Mouse (Mus musculus) heart, adult 9 months (tissue): ENCODE results near the gene Tbc1d2.
"Not testable (repeated sequence)": the region's sequence is repeated elsewhere in the genome, so short reads cannot be mapped to it uniquely, and the experiment has no call there.

Source experiments
- DNase-seq, 2 experiments: peaks; one replicate each; pipeline ENCODE4 v3.0.0; 2022; ENCODE audit warnings: low spot score in 2 of 2

The Tbc1d2 gene

DNA sequence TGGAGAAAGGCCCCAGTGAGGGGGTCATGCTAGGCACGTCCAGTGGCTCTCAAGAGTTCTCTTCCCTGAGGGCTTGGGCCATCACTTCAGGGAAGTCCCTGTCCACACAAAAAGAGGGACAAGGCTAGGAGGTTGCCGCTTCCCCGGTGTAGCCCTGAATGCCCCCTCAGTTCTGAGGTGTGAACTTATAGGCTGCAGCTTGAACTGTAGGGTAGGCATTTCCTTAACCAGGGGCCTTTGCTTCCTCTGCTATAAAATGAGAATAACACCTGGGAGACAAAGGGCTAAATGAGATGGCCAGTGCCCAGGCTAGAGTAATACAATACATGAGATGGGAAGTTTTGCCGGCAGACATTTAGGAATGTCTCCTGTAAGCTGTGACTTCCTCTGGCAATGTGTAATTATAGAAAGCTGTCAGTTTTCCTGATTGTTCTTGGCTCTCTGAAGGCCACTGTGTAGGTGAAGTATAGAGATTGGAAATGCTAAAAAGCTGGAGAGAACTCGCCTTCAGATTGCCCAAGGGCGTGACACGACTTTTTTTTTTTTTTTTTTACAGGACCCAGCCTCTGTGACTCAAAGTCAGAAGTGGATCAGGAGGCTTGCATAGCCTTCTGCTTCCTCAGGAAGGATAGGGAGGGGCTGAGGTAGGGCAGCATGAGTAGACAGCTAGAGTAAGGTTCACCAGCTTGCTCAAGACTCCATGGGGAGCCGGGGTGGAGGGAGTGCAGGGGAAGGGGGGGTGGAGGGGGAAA, 6.9 kb downstream of the Tbc1d2 start:
- peak; percentile 29 to 73 for DNase-seq

DNA sequence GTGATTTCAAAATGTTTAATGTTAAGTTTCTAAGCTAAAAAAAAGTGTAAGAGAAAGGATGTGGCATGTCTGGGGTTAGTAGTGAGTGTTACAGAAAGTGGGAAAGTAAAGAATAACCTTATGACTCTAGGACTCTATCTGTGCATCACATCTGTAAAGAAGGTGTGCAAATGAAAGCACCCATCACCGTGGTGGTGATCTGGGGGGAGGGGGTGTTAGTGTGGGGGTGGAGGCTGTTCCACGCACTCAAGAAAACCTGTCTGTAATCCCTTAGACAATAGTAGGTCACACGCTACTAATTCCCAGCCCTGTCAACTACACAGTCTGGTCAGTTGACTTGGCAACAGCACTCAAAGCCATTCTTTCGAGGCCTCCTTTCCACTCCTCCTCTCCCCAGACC, 8.7 kb downstream of the Tbc1d2 start:
- DNase-seq = no peak

DNA sequence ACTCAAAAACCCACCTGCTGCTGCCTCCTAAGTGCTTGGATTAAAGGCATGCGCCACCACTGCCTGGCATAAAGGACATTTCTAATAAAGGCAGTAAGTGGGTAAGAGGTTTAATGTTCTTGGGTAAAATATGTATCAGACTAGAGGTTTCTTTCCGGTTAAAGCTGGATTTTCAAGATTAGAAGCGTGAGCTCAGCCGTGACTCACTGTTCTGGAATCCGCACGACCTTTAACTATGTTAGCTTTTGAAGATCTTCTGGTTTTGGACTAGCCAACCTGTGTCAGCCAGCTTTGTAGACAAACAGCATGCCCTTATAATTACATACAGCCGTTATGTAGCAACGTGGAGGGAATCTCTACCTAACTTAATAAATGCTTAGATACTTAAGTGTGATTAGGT, 10.1 kb downstream of the Tbc1d2 start:
- DNase-seq = no peak

DNA sequence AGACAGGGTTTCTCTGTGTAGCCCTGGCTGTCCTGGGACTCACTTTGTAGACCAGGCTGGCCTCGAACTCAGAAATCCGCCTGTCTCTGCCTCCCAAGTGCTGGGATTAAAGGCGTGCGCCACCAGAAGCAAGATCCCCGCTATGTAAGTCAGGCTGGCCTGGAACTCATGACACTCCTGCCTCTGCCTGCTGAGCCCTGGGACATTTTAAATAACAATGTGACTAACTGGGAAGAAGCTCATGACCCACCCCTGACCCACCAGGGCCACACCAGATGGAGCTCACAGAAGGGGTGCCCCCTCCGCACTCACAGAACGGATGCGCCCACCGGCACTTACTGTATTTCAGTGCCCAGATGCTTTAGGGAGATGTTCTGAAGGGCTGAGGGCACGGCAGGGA, 12.8 kb downstream of the Tbc1d2 start:
- DNase-seq = not testable (repeated sequence)

DNA sequence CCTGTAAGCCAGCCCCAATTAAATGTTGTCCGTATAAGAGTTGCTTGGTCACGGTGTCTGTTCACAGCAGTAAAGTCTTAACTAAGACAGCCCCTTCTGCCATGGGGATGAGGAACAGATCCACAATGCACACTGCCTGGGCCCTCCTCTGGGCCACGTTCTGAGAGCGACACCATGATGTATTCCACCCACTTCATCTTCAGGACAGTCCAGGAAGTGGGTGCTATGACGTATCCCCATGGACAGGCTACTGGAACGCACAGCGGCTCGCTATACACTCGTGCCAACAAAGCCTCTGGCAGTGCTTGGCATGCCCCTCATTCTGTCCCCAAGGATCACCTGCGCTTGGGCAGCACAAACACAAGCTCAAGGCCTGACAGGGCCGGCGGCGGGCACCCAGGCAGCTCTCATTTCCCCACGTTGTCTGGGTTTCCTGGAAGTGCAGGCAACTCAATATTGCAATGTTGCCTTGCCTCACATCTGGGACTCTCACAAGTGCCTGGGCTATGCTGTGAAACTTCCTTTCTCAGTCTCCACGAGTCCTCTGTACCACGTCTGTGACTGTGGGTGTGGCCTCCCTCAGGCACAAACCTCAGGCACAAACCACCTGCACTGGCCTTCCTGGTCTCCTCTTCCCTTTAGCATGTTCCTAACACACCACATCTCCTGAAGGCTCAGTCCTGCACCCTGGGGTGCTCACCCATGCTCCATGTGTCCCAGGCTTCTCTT, 14.1 kb downstream of the Tbc1d2 start:
- no peak for DNase-seq

DNA sequence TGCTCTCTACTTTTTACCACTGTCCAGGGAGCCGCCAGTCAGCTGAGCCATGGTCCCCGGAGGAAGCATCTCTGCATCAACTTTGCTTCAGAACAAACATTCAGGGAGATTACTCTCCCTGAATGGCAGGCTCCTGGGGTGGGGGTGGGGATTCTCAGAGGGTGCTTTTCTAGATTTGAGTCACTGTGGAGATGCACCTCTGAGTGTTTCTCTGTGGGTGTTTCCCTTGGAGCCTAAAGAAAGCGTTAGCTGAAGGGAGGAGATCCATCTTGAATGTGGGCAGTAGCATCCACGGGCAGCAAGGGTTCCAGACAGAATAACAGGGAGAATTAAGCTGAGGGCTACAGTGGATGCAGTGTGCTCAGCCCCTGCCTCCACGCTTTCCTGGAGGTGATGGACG, 15.1 kb downstream of the Tbc1d2 start:
- no peak for DNase-seq

DNA sequence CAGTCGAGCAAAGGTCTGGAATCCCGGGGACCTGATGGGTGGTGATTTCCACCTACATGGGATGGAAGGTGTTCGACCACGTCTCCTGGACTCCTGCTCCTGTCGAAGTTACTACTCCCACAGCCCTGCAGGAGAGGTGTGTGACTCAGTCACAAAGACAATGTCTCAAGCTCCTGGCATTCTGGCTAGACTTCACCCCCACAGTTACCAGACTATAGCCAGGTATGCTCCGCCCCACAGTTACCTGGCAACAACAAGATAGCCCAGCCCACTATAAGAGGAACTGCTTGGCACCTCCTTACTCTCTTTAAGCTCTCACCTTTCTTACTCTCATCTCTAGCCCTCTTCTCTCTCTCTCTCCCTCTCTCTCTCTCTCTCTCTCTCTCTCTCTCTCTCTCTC, 16.4 kb downstream of the Tbc1d2 start:
- DNase-seq = not testable (repeated sequence)

DNA sequence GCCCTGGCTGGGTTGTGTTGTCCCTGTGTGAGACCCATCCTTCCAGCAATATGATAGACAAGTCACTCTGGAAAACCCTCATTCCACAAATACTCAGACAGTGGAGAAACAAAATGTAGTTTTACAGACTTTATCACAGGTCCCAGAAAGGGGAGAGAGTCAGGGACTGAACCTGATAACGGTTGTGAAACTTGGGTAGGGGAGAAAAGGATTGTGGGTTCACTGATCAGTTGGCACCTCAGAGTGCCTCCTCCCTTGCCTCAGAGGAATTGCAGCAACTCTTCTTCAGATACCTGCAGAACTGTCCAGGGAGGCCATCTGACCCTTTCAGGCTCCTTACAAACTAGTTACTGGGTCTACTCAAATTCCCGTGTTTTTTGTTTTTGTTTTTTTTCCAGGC, 17.5 kb downstream of the Tbc1d2 start:
- no peak for DNase-seq

DNA sequence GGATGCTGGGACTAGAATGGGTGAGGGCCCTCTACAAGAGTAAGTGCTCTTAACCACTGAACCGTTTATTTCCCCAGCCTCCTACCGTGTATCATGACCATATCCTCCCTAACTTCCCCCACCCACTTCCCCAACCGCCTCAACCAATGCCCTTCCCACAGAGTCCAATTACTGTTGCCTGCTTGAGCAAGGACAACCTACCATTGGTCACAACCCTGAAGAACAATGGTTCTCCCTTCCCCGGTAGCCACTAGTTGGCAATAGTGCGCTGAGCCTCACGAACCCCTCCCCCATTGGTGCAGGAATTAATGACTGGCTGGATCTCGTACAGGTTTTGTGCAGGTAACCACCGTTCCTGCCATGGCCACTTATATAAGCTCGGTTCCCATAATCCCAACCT, 19.6 kb downstream of the Tbc1d2 start:
- DNase-seq = no peak

DNA sequence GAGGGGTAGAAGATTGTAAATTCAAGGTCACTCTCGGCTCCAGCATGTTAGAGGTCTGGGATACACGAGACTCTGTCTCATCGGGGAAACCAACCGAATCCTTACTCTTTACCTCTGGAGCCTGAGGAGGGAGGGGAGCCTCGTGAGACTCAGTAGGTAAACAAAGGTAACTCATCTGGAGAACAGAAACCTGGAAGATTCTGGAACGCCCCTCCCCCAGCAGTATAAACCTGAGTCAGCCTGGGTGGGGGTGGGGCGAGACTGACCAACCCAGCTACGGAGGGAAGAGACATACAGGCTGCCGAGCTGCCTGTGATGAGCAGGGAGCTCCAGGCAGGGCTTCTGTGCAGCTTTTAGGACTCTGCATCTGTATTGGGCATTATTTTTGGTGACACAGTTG, 21.1 kb downstream of the Tbc1d2 start:
- no peak for DNase-seq

DNA sequence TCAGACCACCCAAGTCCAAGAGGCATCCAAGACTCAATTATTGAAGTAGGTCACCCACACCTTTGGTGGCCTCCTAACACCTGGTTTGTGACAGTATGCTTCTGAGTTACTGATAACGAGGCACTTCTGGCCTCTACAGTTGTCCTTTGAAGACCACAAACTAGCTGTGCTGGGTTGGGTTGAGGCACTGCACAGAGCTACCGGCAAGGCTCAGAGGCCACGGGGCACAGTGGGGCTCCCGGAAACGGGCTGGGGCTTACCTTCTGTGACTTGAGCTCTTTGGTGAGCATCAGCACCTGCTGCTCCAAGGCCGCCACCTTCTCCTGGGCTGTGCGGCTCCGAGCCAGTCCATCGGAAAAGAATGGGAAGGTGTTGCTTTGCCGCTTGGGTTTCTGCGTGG, 21.9 kb downstream of the Tbc1d2 start:
- DNase-seq = no peak

DNA sequence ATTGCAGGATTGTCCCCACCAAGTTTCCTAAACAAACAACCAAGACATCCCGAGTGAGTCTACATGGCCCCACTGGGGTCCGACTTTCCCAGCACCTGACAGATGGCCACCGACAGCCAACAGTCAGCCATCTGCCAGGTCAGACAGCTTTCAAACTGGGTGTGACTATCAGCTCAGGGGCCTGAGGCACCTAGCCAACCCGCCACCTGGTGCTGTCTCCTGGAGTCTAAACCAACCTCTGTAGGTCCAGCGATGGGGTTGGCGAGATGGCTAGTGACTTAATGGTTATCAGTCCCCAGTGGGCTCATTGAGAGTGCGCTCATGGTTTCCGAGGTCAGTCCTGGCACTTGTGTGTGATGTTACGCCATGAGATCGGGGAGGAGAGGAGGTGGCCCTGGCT, 24.9 kb downstream of the Tbc1d2 start:
- DNase-seq = no peak

DNA sequence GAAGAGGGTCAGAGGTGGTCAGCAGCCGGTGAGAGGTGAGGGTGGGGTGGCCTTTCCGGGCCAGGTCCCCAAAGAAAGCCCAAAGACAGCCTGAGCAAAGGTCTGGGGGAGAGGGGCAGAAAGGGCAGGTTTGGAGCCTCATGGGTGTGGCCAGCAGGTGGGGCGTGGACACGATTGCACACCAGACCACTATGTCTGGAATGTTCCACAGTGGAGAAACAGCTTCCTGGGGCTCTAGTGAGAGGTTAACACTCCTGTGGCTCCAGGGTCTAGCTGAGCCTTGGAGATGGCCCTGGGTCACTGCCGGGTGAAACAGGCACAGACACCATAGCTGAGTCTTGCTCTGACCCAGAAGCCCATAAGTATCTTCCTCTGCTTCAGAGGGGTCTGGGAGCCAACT, 27.0 kb downstream of the Tbc1d2 start:
- no peak for DNase-seq

DNA sequence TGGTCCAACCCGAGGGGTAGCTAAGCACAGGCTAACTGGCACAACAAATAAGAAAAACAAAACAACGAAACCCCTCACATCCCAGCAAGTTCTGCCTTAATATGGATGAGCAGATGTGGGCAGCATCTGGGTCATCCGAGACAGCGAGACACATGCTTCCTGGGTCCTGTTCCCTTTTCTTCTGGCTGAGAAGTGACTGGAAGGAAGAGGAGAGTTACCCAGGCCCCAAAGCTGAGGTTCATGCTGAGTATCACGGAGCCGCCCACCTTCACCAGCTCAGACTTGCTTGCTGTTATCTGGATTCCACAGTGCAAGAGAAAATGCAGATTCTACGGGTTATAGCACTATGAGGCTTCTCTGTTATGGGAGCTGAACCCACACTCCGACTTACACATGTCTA, 29.1 kb downstream of the Tbc1d2 start:
- no peak for DNase-seq

DNA sequence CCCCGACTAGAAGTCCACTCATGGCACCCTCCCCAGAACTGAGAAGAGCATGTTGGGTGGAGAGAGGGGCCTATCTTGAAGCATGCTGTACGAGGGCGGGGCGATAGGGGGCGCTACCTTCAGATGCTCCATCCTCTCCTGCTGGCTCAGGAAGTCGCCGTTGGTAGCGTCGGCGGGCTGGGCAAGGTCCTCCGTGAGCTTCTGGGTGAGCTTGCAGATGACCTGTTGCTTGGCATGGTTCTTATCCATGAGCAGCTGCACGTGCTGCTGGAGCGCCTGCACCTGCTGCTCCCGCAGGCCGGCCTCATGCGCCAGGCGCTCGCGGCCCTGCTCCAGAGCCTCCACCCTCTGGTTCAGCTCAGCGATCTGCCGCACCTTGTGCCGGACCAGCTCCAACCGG, 29.7 kb downstream of the Tbc1d2 start:
- no peak for DNase-seq

DNA sequence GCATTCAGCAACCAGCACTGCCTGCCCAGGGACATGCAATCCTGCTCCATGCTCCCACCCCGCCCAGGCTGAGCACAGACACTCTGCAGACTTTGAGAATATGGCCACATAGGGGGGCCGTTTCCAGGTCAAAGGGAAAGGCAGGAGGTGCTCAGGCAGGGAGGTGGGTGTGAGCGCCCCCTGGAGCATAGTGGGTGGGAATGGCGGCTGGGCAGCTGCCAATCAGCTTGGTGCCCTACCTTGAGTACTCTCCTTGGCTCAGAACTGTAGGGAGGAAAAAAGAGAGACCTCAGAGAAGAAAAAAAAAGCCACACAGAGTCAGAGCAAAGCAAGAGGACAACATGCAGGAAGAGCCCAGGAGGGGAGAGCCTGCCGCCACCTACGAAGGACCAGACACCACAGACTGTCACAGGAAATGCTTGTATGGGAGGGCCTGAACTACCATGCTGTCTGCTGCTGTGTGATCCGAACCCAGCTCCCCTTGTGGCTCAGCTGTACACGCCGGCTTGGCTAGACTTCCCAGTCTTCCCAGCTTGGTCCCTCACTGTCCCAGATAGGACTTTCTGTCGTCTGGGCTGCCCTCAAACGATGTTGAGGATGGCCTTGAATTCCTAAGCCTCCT, 31.7 kb downstream of the Tbc1d2 start:
- no peak for DNase-seq

DNA sequence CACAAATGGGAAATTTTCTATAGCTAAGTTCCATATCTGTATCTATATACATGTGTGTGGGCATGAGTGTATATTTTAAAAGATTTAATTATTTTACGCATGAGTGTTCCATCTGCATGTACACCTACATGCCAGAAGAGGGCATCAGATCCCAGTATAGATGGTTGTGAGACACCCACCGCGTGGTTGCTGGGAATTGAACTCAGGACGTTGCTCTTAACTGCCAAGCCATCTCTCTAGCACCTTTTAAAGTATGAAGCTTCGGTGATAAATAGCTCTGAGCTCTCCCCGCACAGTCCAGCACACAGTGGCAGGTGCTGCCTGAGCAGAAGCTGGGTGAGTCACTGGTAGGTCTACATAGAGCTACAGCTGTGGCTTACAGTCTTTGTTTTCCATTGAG, 32.6 kb downstream of the Tbc1d2 start:
- no peak for DNase-seq

DNA sequence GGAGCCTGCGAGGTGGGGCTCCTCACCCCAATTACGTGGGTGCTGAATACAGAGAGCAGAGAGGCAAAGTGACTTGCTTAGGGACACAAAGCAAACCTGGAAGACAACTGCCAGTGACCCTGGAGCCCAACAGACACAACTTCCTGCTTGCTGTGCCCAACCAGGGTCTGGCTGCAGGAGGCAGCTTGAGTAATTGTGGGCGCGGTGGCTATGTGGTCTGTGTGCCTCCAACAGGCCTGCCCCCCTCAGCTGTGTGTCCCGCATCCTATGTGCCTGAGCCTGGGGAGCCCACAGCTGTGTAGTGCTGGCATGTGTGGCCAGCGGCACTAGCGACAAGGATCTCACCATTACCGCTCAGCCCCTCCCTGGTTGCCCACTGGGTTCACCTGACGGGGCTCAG, 35.4 kb downstream of the Tbc1d2 start:
- DNase-seq = no peak

DNA sequence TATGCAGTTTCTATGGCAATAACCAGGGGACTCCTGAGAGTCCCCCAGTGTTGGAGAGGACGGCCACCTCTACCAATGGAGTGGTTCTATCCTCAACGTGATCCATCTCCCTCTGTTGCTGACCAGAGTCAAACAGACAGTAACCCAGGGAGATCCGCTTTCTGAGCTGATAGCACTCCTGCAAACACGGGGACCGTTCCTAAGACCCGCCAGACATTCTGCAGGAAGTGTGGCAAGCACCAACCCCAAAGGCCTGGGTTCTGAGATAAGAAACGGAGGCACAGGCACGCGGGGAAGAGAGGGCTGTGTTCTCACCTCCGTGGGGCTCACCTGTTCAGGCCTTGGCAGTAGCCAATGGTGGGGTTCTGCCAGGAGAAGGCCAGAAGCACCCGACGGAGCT, 36.4 kb downstream of the Tbc1d2 start:
- no peak for DNase-seq

DNA sequence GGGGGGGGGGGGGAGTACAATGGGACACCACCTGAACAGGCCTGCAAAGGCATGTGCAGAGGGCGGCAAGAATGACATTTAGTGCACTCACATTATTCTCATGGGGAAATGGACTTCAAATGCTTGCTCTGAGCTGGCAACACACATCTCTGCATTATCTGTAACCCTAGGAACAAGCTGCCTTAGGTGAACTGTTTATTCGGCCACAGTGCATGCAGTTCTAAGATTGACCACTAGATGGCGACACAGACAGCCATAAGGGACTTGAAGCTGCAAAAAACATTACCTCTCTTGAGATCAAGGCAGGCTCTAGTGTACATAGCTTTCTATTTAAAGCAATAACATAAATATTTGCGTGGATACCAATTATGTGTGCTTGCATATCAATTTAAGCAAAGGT, 38.8 kb downstream of the Tbc1d2 start:
- DNase-seq = peak; percentile 47 to 81

DNA sequence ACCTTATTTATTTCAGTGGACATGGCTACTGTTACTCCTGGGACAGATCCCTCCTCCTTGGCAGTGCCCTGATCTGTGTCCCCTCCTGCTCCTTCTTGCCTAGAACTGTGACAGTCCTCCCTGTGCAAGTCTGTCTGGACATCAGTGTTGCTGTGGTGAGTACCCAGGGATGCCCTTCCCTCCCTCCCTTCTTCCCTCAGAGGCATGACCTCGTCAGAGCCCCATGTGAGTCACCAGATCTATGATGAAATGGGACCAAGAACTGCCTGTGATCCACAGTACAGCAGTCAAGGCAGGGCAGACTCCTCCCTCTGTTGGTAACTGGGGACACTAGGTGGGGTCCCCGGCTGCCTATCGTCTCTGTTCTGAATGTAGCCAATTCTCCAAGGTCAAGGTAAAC, 42.4 kb downstream of the Tbc1d2 start:
- DNase-seq = no peak

DNA sequence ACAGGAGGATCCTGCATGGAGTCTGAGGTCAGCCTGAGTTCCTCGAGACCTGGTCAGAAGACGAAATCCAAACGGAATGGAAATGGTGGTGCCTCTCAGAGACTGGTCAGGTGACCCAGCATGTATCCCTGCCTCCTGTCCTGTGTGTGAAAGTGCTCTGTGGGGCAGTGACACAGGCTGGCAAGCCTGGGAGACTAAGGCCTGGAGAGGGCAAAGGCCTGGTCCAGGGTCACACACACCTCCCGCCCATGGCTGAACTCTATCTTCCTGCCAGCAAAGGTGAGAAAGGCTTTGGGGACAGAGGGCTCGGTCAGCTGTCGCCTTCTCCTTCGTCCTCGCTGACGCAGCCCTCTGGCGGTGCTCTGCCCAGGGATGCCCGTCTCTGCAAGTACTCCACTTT, 44.6 kb downstream of the Tbc1d2 start:
- no peak for DNase-seq

DNA sequence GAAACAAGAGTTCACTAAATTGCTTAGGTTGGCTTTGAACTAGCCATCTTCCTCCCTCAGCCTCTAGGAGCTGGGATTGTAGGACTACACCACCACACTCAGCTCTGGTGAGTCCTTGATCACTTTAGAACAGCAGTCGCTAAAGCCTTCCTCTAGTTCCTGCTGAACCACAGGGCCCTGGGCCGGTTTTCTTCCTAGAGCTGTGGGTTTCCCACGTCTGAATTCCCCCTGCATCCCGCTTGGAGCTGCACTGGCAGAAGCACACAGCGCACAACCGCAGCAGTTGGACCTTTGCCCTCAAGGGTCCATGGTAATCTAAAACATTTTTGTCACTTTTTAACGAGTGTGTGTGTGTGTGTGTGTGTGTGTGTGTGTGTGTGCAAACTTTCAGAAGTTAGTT, 47.3 kb downstream of the Tbc1d2 start:
- DNase-seq = no peak
